Mouse (Mus musculus) hindbrain, embryonic 11.5 days (tissue): Measurements from ENCODE around the gene Fbxo34. TPM values are rescaled to one million over a fixed set of nuclear protein-coding genes. Genes with fewer than 3 reads are reported as not detected.

Experiments
- ATAC-seq: fragments of 200-750 bp; cut with Nextera tagmentation; 2 replicates; pipeline ENCODE4 v1.8.0; 2017; ENCODE audit warnings: mild to moderate bottlenecking, moderate TSS enrichment, moderate library complexity; ENCODE audit not compliant: low FRiP score
- DNase-seq: peaks from one replicate; pipeline ENCODE4 v3.0.0-alpha.2; 2015; ENCODE audit warnings: low spot score
- H3K27ac ChIP-seq: fragments of 300-500 bp; sonication (generic); 2 replicates; pipeline ENCODE4 v1.5.1; 2014; ENCODE audit warnings: mild to moderate bottlenecking, low read depth, low read length
- H3K27me3 ChIP-seq: fragments of 300-500 bp; sonication (generic); 2 replicates; pipeline ENCODE4 v1.6.1; 2014; ENCODE audit warnings: mild to moderate bottlenecking, low read length, moderate library complexity, mixed read lengths; ENCODE audit not compliant: control insufficient read depth, insufficient read depth
- H3K36me3 ChIP-seq: fragments of 300-500 bp; sonication (generic); 2 replicates; pipeline ENCODE4 v1.6.1; 2014; ENCODE audit warnings: mild to moderate bottlenecking, low read length, moderate library complexity, mixed read lengths; ENCODE audit not compliant: control insufficient read depth, insufficient read depth
- H3K4me1 ChIP-seq: fragments of 300-500 bp; sonication (generic); replicated peaks from 2 replicates; pipeline ENCODE4 v1.6.1; 2014; ENCODE audit warnings: low read length, mixed read lengths; ENCODE audit not compliant: control insufficient read depth, insufficient read depth
- H3K4me2 ChIP-seq: fragments of 300-500 bp; sonication (generic); replicated peaks from 2 replicates; pipeline ENCODE4 v1.6.1; 2014; ENCODE audit warnings: mild to moderate bottlenecking, low read depth, low read length
- H3K4me3 ChIP-seq: fragments of 300-500 bp; sonication (generic); 2 replicates; pipeline ENCODE4 v1.5.1; 2014; ENCODE audit warnings: low read depth, low read length
- H3K9ac ChIP-seq: fragments of 300-500 bp; sonication (generic); 2 replicates; pipeline ENCODE4 v1.6.1; 2014; ENCODE audit warnings: low read depth, low read length
- H3K9me3 ChIP-seq: fragments of 300-500 bp; sonication (generic); 2 replicates; pipeline ENCODE4 v1.6.1; 2016; ENCODE audit warnings: low read length; ENCODE audit not compliant: control insufficient read depth
- WGBS: fragments of 180-500 bp; shearing (Covaris S2); extraction: QIAGEN DNeasy Blood & Tissue Kit; methylation state at CpG from one replicate; pipeline ENCODE4 v1.1.7; 2014; 5-methylcytosine and 5-hydroxymethylcytosine counted together
- polyA plus RNA-seq: library from polyadenylated mRNA; unstranded; fragments of >200 nt; fragmentation: Nextera tagmentation; extraction: Ambion mirVana; gene quantifications from 2 replicates; pipeline ENCODE4 v1.2.1, GENCODE M21; 2014

Fbxo34 gene
- polyA plus RNA-seq, 1 experiment from 2014 or later = 20.1 TPM

DNA sequence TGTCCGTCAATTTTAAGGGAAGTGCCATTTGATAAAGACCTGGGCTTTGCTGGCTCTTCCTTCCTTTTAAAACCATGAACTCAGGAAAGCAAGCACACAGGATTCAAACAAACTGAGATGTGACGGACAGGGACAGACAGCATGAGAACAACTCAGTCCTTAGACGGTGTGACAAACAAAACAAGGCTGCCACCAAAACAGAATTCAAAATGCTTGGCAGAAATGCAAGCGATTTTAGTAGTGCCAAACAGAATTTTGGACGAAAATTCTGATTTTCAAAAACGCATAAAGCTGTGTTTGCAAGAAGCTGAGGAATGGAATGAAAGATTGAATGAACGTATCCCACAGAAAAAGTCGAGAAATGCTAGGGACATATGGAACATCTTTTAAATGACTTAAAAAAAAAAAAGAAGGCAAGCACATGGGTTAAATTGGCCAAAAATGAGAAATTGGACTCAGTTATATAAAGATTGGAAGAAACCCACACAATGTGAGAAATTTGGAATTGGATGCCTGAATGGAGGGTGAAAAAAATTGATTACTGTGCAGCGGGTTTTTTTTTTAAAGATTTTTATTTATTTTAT is 12.7 kb downstream of the Fbxo34 start:
- H3K4me1 ChIP-seq = no peaks in the 10 kb centered on the region
- H3K4me2 ChIP-seq = no peak overlapping the region
- H3K27ac ChIP-seq = no peak overlapping the region
- H3K9ac ChIP-seq = no peak overlapping the region
- no peaks in the 10 kb centered on the region for H3K27me3 ChIP-seq
- 88% methylated on average over 9 of the region's 9 CpGs for WGBS
- DNase-seq = no peak
- no peak for ATAC-seq
- no peaks in the 10 kb centered on the region for H3K9me3 ChIP-seq
- H3K36me3 ChIP-seq = no peaks in the 10 kb centered on the region
- H3K4me3 ChIP-seq = no peak overlapping the region

DNA sequence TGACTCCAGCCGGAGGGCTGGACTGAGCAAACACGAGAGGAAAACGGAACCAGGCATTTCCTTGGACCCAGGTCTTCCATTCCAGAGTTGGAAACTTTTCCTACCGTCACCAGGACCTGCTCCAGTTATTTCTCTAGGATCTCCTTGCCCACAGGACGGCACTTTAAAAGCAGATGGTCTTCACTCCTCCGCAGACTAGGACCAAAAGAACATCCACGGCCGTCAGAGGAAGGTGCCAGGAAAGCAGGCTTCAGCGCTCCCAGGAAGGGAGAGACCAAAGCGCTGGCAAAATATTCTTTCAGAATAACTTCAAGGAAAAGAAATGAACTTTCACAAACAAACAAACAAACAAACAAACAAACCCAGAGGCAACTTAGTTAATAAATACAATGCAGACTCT is 14.2 kb downstream of the Fbxo34 start:
- no peaks in the 10 kb centered on the region for H3K4me1 ChIP-seq
- 84% methylated on average over 10 of the region's 10 CpGs for WGBS
- H3K36me3 ChIP-seq = no peaks in the 10 kb centered on the region
- ATAC-seq (no peak), DNase-seq (no peak)
- H3K4me3 ChIP-seq = no peak overlapping the region
- no peak overlapping the region for H3K9ac ChIP-seq
- no peak overlapping the region for H3K27ac ChIP-seq
- no peak overlapping the region for H3K4me2 ChIP-seq
- no peaks in the 10 kb centered on the region for H3K9me3 ChIP-seq
- H3K27me3 ChIP-seq = no peaks in the 10 kb centered on the region

DNA sequence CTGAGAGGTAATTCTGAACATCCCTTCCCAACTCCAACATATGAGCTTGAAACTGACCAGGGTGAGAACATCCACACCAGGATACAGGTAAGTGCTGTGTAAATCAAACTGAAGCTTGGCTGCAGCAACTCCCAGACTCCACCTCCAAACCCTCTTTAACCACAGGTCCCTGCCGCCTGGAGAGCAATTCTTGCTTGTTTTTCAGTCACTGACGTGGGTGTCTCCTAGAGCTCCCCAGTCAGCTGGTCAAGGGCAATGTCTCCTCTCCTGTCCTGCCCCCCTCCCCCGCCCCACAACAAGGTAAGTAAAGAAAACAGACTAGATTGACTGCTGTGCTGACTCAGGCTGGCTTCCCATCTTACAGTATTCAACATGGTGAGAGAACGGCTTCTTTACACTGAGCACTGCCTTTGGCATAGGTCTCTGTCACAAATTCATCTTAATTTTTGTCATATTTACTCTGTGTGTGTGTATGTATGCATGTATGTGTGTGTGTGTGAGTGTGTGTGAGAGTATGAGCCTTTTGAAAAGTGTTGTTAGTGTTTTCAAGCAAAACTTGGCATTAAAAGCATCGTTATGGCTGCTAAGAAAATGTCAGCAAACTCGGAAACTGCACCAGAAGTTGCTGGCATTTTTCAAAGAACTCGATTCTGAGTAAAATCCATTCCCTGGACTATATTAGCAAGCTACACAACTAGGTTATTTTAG is 15.4 kb downstream of the Fbxo34 start:
- Histone ChIP-seq H3K4me3 (no peak overlapping the region), H3K4me2 (no peak overlapping the region), H3K9ac (no peak overlapping the region), H3K4me1 (no peaks in the 10 kb centered on the region), H3K9me3 (no peaks in the 10 kb centered on the region), H3K36me3 (no peaks in the 10 kb centered on the region), H3K27me3 (no peaks in the 10 kb centered on the region), H3K27ac (no peak overlapping the region)
- ATAC-seq = no peak
- WGBS = 54% methylated on average over 7 of the region's 7 CpGs
- DNase-seq = no peak

DNA sequence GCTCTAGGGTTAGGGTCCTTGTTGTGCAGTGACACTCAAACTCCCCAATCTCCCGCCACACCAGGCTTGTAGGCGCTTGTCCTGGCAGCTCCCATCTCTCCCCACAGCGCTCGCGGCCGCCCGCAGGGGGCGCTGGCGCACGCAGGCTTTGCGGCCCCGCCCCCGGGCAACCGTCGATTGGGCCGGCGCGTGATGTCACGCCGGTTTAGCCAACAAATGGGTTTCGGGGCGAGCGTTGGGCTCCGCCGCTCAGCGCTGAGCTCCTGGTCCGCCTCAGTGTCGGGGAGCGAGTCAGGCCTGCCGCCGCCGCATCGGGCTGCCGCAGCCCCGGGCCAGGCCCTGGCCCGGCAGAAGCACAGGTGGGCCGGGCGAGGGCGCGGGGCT is 22.1 kb downstream of the Fbxo34 start:
- no peaks in the 10 kb centered on the region for H3K4me1 ChIP-seq
- no peaks in the 10 kb centered on the region for H3K27me3 ChIP-seq
- peak overlapping the region; percentile 94 for H3K4me3 ChIP-seq
- peak overlapping the region; percentile 88 for H3K9ac ChIP-seq
- H3K9me3 ChIP-seq = no peaks in the 10 kb centered on the region
- no peaks in the 10 kb centered on the region for H3K36me3 ChIP-seq
- H3K27ac ChIP-seq = peak overlapping the region; percentile 88
- ATAC-seq = peak; percentile 95
- H3K4me2 ChIP-seq = peak overlapping the region; percentile 88
- peak; percentile 99 for DNase-seq
- WGBS = under 1% methylated on average over 37 of the region's 40 CpGs

- Histone ChIP-seq H3K9me3 (no peaks in the 10 kb centered on the region), H3K4me3 (peak overlapping the region; percentile 94), H3K4me2 (peak overlapping the region; percentile 88), H3K27me3 (no peaks in the 10 kb centered on the region), H3K4me1 (no peaks in the 10 kb centered on the region), H3K36me3 (no peaks in the 10 kb centered on the region), H3K27ac (peak overlapping the region; percentile 88), H3K9ac (peak overlapping the region; percentile 88)
- 4% methylated on average over 49 of the region's 69 CpGs for WGBS
- DNase-seq = peak; percentile 80
- ATAC-seq = peak; percentile 84
Observed at GRCm38 (mm10) chr14:47472743-47473546, 22.7 kb downstream of the Fbxo34 start.

DNA sequence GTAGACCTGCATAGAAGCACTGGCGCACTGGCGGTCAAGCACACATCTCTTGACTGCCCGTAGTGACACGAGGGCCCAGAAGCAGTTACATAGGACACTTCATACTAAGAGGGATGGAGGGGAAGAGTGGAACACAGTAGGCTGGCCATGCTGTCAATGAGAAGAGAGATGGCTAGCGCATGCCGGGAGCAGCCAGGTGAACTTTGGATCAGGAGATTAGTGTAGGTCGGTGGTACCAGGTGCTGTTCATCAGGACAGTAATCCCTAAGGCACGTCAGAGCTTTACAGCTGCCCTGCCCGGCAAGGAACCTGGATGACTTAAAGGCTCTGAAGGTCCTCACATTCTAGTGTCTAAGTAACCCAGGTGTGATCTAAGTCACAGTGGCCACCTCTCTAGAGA is 23.7 kb downstream of the Fbxo34 start:
- Histone ChIP-seq H3K27me3 (no peaks in the 10 kb centered on the region), H3K27ac (no peak overlapping the region), H3K9ac (no peak overlapping the region), H3K4me2 (no peak overlapping the region; the same call in 1 of the 2 replicates), H3K4me1 (no peaks in the 10 kb centered on the region), H3K9me3 (no peaks in the 10 kb centered on the region), H3K36me3 (no peaks in the 10 kb centered on the region), H3K4me3 (no peak overlapping the region)
- WGBS = 86% methylated on average over 9 of the region's 9 CpGs
- ATAC-seq (no peak), DNase-seq (no peak)

- 91% methylated on average over 8 of the region's 8 CpGs for WGBS
Observed at GRCm38 (mm10) chr14:47474571-47475254, 24.5 kb downstream of the Fbxo34 start.

GRCm38 (mm10) chr14:47476266-47476665 is 26.0 kb downstream of the Fbxo34 start:
- no peak overlapping the region for H3K4me2 ChIP-seq
- DNase-seq = no peak
- no peaks in the 10 kb centered on the region for H3K36me3 ChIP-seq
- H3K9me3 ChIP-seq = no peaks in the 10 kb centered on the region
- H3K4me1 ChIP-seq = no peaks in the 10 kb centered on the region
- H3K4me3 ChIP-seq = no peak overlapping the region
- no peak overlapping the region for H3K27ac ChIP-seq
- 91% methylated on average over 4 of the region's 4 CpGs for WGBS
- ATAC-seq = no peak
- H3K27me3 ChIP-seq = no peaks in the 10 kb centered on the region
- H3K9ac ChIP-seq = no peak overlapping the region

More at GRCm38 (mm10) chr14:47474571-47475254, 24.5 kb downstream of the Fbxo34 start:
- no peaks in the 10 kb centered on the region for H3K27me3 ChIP-seq
- DNase-seq = no peak
- no peaks in the 10 kb centered on the region for H3K4me1 ChIP-seq
- H3K36me3 ChIP-seq = no peaks in the 10 kb centered on the region
- H3K9ac ChIP-seq = no peak overlapping the region
- H3K4me3 ChIP-seq = no peak overlapping the region
- no peak overlapping the region for H3K4me2 ChIP-seq
- H3K9me3 ChIP-seq = no peaks in the 10 kb centered on the region
- no peak for ATAC-seq
- no peak overlapping the region for H3K27ac ChIP-seq
